Mouse (Mus musculus): ENCODE data around the gene Flot2.

- TF ChIP-seq CTCF (IDR thresholded peaks at IDR 0.05; ENCODE audit: low read depth) = peak; percentile 91
- no peak for TF ChIP-seq EP300 (IDR thresholded peaks at IDR 0.05; ENCODE audit: low read depth)
These were observed 5.6 kb upstream of the Flot2 start, which contains the start of gene Dhrs13 for GRCm38 (mm10) chr11:78031947-78032808.
